Mouse (Mus musculus) left cerebral cortex, postnatal 4 days (tissue): ENCODE data around the gene Mgat5. TPM values are rescaled to one million over a fixed set of nuclear protein-coding genes. Genes with fewer than 3 reads are reported as not detected.

Source experiments
- DNase-seq: peaks from one replicate; pipeline ENCODE4 v3.0.0-alpha.2; 2022
- intact Hi-C: fragments of 180-260 bp; cut with DNase I; formaldehyde crosslinking; loops from one replicate; pipeline ENCODE4 v1.15.1; 2025
- total RNA-seq, 2 experiments: library from RNA; stranded (reverse); gene quantifications; 2 replicates each; pipeline ENCODE4 v1.2.3; 2021

The Mgat5 gene
- total RNA-seq, 2 experiments from 2014 or later = 48.2 to 48.9 TPM

- intact Hi-C loops = no loop called here
- no peak for DNase-seq
Observed at GRCm38 (mm10) chr1:127303791-127304190, 99.0 kb downstream of the Mgat5 start.

DNA sequence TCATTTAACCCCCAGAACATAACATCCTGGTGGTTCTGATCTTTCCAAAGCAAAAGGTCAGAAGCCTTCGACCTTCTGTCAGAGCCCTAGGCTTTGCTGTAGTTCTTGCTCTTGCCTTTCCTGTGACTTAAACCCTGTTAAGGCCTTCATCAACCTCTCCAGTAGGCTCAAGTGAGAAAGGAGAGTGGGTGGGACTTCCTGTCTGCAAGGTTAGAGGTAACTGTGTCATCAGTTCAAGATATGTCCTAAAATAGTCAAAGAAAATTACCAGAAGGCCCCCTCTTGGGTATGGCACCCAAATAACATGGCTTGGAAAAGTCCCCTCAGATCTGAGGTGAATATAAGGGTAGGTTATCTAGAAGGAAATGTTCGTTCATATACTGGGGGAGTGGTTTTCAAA, 99.5 kb downstream of the Mgat5 start:
- intact Hi-C loops = no loop called here
- no peak for DNase-seq

DNA sequence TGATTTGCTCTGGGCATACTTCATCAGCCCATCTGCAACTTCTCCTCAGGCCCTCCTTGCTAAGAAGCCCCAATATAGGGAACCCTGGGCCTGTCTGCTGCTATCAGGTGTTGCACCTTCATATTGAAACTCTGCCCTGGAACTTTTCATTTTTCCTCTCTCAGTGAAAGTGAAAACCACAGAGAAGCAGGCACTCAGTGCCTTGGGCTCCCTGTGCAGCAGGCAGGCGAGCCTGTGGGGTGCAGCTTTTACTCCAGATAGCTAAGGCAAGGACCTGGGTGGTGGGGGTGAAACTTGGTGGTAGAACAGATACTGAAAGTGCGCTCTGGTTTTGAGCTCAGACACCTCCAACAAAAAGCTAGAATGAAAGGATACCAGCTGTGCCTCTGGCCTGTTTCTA, 100.8 kb downstream of the Mgat5 start:
- DNase-seq = no peak
- intact Hi-C loops = no loop called here

DNA sequence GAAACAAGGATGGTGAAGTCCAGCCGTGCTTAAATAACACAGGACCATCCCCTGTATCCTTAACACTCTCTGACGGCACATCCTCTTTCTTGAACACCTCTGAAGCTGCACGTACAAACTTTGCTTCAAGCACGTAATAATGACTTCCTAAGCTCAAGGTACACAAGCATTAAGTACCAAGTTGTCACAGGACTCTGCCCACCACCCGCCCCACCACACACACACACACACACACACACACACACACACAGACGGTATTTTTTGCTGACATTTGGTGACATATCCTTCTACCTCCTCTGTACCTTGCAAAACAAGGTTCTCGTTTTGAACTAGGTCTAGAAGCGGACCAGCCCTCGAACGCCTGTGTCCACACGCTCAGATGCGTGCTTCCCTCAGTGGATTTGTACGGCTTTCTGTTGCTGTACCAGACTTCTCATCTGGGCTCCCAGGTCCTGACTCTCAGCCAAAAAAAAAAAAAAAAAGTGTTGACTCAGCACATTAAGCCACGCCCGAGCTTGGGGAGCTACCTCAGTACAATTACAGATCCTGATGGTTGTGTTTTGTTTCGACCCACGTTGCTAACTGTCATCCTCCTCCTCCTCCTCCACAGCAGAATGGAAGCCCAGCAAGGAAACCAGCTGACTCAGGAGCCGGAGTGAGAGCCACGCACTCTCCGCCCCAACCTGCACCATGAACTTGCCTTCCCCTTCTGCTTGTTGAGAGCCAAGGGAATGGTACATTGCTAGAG, 101.4 kb downstream of the Mgat5 start:
- intact Hi-C loops = no loop called here
- no peak for DNase-seq

- no peak for DNase-seq
- intact Hi-C loops = no loop called here
Observed at GRCm38 (mm10) chr1:127307361-127307760, 102.5 kb downstream of the Mgat5 start.

- intact Hi-C loops = no loop called here
- no peak for DNase-seq
Observed at GRCm38 (mm10) chr1:127308207-127308725, 103.5 kb downstream of the Mgat5 start.

- intact Hi-C loops = no loop called here
- DNase-seq = no peak
Observed at GRCm38 (mm10) chr1:127308989-127309701, 104.3 kb downstream of the Mgat5 start.

DNA sequence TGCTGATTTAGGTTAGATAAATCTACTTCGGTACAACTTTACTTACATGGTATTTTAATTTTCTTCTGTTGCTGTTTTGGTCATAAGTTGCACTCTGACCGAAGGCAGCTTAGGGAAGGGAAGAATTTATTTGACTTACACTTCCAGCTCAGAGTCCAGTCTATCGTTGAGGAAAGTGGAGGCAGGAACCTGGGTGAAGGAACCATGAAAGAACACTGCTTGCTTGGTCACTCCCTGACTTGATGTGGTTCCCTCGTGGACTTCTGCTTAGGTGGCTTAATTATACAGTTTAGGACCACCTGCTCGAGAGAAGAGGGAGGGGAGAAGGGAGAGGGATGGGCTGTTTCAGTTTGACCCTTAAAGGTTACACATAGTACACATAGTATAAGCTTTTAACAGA, 105.2 kb downstream of the Mgat5 start:
- intact Hi-C loops = no loop called here
- DNase-seq = no peak

GRCm38 (mm10) chr1:127310703-127311102, 105.9 kb downstream of the Mgat5 start:
- intact Hi-C loops = no loop called here
- DNase-seq = no peak

DNA sequence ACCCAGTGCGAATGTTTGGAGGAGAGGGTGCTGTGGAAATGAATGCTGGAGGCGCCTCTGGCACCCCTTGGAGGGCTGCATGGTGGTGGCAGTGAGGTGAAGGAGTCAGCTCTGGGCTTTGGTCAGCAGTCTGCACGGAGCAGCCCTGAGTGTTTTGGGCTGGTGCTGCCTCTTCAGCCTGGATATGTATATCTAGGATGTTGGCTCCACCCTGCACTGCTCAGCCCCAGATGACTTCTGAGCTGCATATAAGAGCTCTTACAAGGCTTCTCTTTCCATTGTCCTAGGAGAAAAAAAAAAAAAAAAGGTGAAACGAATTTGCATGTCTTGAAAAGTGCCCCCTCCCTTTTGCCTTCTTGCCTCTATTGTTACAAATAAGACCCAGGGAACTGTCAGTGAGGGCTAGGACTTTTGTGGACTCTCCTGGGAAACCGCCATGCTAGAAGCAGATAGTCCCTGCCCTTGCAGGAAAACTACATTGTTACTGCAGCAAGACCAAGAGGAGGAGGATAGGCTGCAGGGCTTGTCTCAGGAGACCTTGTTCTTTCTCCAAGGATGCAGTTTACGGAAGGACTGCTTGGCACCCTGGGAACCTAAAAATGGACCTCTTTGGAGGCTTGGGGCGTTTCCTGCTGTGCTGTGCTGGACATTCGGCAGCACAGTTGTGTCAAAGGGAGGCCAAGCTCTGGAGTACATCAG, 109.0 kb downstream of the Mgat5 start:
- intact Hi-C loops = no loop called here
- DNase-seq = no peak

DNA sequence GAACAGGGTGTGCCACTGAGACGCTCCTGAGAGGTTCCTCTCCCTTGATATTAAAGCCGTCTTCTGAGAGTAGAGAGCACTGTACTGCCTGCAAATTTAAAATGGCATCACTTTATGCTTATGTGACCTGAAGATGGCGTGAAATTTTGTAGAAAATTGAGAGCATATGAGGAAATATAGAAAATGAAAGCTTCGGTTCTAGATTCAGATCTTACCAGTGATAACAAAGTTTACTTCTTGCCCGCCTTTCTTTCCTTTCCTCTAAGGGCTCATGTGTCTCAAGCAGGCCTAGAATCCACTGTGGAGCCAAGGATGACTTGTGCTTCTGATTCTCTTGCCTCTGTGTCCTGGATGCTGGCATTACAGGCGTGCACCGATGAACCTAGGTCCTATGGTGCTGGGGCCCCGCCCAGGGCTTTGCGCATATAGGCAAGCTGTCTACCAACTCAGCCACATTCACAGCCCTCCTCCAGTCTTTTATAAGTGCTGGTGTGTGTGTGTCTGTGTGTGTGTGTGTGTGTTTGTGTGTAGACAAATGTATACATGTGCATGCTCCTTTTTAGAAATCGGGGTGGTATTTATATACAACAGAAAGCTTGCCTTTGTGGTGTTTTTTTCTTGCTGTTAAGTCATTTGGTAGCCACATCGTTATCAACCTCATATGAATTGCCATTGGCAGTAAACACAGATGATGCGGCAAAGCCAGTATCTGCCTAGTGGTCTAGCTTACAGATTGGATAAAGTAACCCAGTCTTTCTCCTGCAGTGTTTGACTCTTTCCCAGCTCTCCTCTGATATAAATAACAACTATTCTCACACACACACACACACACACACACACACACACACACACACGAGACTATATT, 111.2 kb downstream of the Mgat5 start:
- intact Hi-C loops = no loop called here
- no peak for DNase-seq

DNA sequence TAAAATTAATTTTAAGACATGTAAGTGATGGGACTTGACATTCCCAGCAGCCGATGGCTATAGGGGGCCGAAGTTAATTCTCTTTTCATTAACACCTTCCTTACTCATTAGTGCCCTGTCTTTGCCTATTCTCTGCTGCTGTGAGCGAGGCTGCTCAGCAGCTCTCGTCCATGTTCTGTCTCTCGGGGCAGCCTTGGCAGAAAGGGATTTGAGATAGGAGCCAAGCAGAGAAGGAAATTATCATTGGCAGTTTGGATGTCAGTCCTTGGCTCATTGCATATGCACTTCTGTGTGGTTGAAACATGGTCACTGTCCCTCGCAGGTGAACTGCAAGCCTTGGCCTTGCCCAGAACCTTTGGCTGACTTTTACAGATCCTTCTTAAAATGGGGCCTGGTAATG, 111.8 kb downstream of the Mgat5 start:
- intact Hi-C loops = no loop called here
- peak; percentile 18 for DNase-seq

DNA sequence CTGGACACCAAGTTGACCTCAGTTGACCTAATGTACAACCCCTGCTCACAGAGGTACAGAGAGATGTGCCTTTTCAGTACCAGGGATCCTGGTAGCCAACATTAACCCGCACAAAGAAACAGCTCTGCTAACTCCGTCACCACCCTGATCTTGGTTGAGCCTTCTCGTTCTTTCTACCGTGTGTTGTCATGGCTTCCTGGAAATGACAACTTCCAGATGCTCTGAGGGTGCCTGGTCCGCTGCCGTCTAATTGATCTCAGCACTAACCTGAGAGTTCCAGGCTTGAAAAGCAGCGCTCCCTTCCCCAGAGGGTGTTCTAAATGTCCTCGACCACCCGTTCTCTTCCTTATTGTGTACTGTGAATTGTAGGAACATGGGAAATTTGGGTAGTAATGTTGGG, 112.7 kb downstream of the Mgat5 start:
- intact Hi-C loops = no loop called here
- DNase-seq = no peak

DNA sequence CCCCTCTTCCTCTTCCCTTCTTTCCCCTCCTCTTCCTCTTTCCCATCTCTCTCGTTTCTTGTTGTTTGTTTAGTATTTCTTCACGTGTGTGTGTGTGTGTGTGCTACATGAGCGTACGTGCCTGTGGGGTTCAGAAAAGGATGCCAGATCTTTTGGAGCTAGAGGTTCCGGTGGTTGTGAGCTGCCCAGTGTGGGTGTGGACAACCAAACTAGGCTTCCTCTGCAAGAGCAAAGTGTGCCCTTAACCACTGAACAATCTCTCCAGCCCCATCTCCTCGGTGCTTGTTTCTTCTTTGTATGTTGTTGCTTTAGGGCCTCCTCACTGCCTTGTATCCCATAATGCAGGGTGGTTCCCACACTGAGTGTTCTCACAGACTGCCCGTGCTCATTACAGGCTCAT, 113.7 kb downstream of the Mgat5 start:
- DNase-seq = no peak
- intact Hi-C loops = no loop called here

GRCm38 (mm10) chr1:127319768-127320167, 115.0 kb downstream of the Mgat5 start:
- DNase-seq = no peak
- intact Hi-C loops = no loop called here

DNA sequence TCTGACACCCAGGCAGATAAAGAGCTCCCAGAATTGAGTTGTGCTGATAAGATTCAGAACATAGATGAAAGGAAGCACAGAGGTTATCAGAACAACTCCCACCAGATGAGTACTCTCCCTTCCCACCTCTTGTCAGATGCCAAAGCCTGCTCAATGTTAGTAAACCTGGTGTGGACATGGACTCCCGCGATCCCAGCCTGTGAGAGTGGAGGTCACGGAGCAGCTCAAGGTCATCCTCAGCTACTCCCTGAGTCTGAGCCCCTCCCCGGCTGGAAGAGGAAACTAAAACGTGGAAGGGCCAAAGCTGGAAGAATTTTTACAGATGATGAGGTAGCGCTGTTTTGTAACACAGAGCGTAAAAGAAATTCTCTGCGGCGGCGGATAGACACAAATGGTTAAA, 116.1 kb downstream of the Mgat5 start:
- DNase-seq = no peak
- intact Hi-C loops = no loop called here

- no peak for DNase-seq
- intact Hi-C loops = no loop called here
Observed at GRCm38 (mm10) chr1:127321638-127322037, 116.8 kb downstream of the Mgat5 start.

- DNase-seq = peak; percentile 16
- intact Hi-C loops = no loop called here
Observed at GRCm38 (mm10) chr1:127322169-127322805, 117.5 kb downstream of the Mgat5 start.

- intact Hi-C loops = no loop called here
- DNase-seq = no peak
Observed at GRCm38 (mm10) chr1:127325601-127326198, 120.9 kb downstream of the Mgat5 start.

DNA sequence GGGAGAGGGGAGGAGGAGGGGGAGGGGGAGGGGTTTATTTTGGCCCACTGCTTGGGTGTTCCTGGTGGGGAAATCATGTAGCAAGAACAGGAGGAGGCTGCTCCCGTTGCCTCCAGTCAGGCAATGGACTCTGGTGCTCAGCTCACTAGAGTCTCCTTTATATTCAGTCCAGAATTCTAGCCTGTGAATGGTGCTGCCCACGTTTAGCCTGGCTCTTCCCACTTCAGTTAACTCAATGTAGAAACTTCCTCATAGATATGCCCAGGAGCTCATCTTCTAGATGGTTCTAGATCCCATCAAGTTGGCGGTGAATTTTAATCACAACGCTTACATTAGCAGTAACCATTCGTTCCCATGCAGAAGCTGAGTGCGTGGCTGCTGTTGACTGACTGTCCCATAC, 123.0 kb downstream of the Mgat5 start:
- intact Hi-C loops = no loop called here
- no peak for DNase-seq
